Mouse (Mus musculus) thymus, postnatal 25 days (tissue): ENCODE data around the gene Afp.

ENCODE experiments used
- DNase-seq: peaks from one replicate; pipeline ENCODE4 v3.0.0; 2022

Gene Afp

GRCm38 (mm10) chr5:90490518-90490917 lies at the start of gene Afp:
Afp (plus strand) TSS chr5:90490737.
- DNase-seq: no peak

- DNase-seq: no peak
These were observed 43.0 kb upstream of the Afp start for GRCm38 (mm10) chr5:90447577-90447976.

GRCm38 (mm10) chr5:90449961-90450360 lies 40.6 kb upstream of the Afp start:
- no peak for DNase-seq

- peak; percentile 4 for DNase-seq
These were observed 37.8 kb upstream of the Afp start for GRCm38 (mm10) chr5:90452711-90453110.

- no peak for DNase-seq
These were observed 33.3 kb upstream of the Afp start for GRCm38 (mm10) chr5:90457241-90457640.

DNA sequence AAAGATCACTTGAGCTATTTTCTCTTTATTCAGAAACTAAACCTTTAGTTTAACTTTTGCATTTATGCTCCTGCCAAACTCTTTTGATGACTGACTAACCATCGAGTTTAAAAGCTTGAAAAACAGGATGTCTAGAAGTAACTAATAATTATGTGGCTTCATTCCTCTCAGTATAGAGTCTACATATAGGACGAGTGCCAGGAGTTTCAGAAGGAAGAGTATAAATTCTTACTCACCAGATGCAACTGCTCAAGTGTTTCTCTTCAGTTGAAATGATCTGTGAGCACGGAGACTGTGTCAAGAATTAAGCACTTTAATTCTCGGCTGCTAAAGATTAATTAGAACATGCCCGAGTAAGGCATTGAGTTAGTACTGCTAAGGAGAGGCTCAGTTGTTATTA lies 31.8 kb upstream of the Afp start:
- DNase-seq: no peak

- DNase-seq: no peak
These were observed 29.9 kb upstream of the Afp start, which contains the start of gene Alb for GRCm38 (mm10) chr5:90460619-90461018. Alb (plus strand) TSS chr5:90460897.

- no peak for DNase-seq
These were observed 23.7 kb upstream of the Afp start for GRCm38 (mm10) chr5:90466806-90467205.

GRCm38 (mm10) chr5:90467245-90467644 lies 23.3 kb upstream of the Afp start:
- no peak for DNase-seq

GRCm38 (mm10) chr5:90470836-90471235 lies 19.7 kb upstream of the Afp start:
- no peak for DNase-seq

- DNase-seq: no peak
These were observed 16.6 kb upstream of the Afp start for GRCm38 (mm10) chr5:90473902-90474301.

GRCm38 (mm10) chr5:90474369-90474768 lies 16.2 kb upstream of the Afp start:
- DNase-seq: no peak

DNA sequence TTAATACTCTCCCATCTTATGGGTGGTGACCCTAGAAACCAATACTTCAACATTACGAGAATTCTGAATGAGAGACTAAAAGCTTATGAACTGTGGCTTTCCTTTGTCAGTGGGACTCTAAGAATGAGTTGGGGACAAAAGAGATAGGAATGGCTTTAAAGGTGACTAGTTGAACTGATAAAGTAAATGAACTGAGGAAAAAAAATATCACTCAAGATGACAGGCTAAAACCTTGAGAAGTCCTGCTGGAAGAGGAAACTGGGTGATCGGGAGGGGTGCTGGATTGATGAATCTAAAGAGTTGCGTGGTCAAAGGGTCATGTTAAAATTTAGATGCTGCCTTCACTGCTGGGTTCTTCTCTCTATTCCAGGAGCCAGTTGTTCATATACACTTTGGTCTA lies 13.8 kb upstream of the Afp start:
- no peak for DNase-seq

GRCm38 (mm10) chr5:90477308-90478140 lies 13.0 kb upstream of the Afp start:
- DNase-seq: no peak

GRCm38 (mm10) chr5:90478886-90479285 lies 11.7 kb upstream of the Afp start:
- DNase-seq: no peak

DNA sequence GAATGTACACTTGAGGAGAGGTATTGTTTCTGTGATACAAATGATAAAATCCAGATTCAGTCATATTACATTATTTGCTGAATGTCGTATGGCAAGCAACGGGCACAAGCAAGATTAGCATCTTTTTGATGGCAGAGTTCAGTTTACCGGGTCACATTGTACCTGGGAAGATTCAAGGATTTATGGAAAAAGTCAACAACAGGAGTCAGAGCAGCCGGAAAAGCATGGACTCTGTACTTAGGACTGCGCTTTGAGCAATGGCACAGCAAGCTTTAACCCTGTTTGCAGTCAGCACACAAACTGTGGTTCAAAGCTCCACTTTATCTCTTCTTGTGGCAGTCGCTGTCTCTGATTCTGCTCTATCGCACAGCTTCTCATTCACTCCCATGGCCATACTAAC lies 4.9 kb upstream of the Afp start:
- DNase-seq: no peak

GRCm38 (mm10) chr5:90488323-90488722 lies 2.2 kb upstream of the Afp start:
- no peak for DNase-seq

DNA sequence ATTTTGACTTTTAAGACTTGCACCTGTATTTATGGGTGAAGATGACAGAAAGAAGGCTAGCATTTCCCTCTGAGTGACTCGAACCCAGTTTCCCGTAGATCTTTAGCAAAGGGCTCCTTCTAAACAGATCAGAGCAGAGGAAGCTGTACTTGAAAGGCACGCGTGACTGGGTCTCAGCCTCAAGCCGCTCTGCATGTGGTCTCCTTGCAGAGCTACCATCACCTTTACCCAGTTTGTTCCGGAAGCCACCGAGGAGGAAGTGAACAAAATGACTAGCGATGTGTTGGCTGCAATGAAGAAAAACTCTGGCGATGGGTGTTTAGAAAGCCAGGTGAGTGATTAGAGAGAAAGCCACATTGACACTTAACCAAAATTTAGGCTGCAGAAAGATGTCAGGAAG lies 1.9 kb downstream of the Afp start:
- DNase-seq: peak; percentile 68

GRCm38 (mm10) chr5:90494308-90494707 lies 3.8 kb downstream of the Afp start:
- DNase-seq: no peak

- no peak for DNase-seq
These were observed 9.0 kb downstream of the Afp start for GRCm38 (mm10) chr5:90499509-90499908.

GRCm38 (mm10) chr5:90500714-90501113 lies 10.2 kb downstream of the Afp start:
- peak; percentile 79 for DNase-seq

- DNase-seq: no peak
These were observed 11.2 kb downstream of the Afp start for GRCm38 (mm10) chr5:90501752-90502151.

GRCm38 (mm10) chr5:90504742-90505141 lies 14.2 kb downstream of the Afp start:
- DNase-seq: no peak

- DNase-seq: no peak
These were observed 16.0 kb downstream of the Afp start for GRCm38 (mm10) chr5:90506507-90506906.

DNA sequence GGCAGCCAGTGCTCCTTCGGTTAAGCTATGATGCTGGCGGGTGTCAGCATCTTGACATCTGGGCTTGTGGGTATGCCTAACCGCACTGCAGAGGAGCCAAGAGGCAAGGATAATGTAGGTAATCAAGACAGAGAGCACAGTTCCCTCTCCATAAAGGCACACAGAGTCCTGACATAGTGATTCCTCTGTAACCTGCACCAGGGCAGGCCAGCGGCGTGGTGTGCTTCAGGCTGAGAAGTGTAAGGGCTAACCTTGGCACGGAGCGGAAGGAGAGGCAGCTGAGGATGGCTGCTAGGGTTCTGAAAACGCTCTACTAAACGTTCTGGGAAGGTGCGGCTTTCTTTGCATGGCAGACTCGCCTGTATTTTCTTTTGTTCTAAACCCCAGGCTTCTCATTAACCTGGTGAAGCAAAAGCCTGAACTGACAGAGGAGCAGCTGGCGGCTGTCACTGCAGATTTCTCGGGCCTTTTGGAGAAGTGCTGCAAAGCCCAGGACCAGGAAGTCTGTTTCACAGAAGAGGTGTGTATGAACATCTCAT lies 16.9 kb downstream of the Afp start:
- no peak for DNase-seq
